Mouse (Mus musculus) hindbrain, embryonic 15.5 days (tissue): ENCODE measurements around the gene Cacng4. TPM values are rescaled to one million over a fixed set of nuclear protein-coding genes. Genes with fewer than 3 reads are reported as not detected.
A peak's percentile ranks its signal among the peaks of the same experiment; 100 is the strongest.

Experiments used
- ATAC-seq: fragments of 200-750 bp; cut with Nextera tagmentation; 2 replicates; pipeline ENCODE4 v1.8.0; 2017; ENCODE audit warnings: low read depth, moderate number of reproducible peaks, moderate TSS enrichment; ENCODE audit not compliant: low FRiP score
- H3K27ac ChIP-seq: fragments of 300-500 bp; sonication (generic); replicated peaks from 2 replicates; pipeline ENCODE4 v1.5.1; 2015; ENCODE audit warnings: mild to moderate bottlenecking, inconsistent platforms
- H3K27me3 ChIP-seq: fragments of 300-500 bp; sonication (generic); 2 replicates; pipeline ENCODE4 v1.6.1; 2015; ENCODE audit warnings: control low read depth, inconsistent platforms
- H3K36me3 ChIP-seq: fragments of 300-500 bp; sonication (generic); 2 replicates; pipeline ENCODE4 v1.6.1; 2015; ENCODE audit warnings: control low read depth, inconsistent platforms
- H3K4me1 ChIP-seq: fragments of 300-500 bp; sonication (generic); replicated peaks from 2 replicates; pipeline ENCODE4 v1.6.1; 2015; ENCODE audit warnings: control low read depth, inconsistent platforms
- H3K4me2 ChIP-seq: fragments of 300-500 bp; sonication (generic); 2 replicates; pipeline ENCODE4 v1.6.1; 2015; ENCODE audit warnings: moderate library complexity, mild to moderate bottlenecking, inconsistent platforms
- H3K4me3 ChIP-seq: fragments of 300-500 bp; sonication (generic); 2 replicates; pipeline ENCODE4 v1.5.1; 2015; ENCODE audit warnings: mild to moderate bottlenecking, inconsistent platforms
- H3K9ac ChIP-seq: fragments of 300-500 bp; sonication (generic); 2 replicates; pipeline ENCODE4 v1.6.1; 2015; ENCODE audit warnings: inconsistent platforms
- H3K9me3 ChIP-seq: fragments of 300-500 bp; sonication (generic); 2 replicates; pipeline ENCODE4 v1.6.1; 2016; ENCODE audit warnings: control low read depth, inconsistent platforms
- WGBS: fragments of 180-500 bp; shearing (Covaris S2); methylation state at CpG from one replicate; pipeline ENCODE4 v1.1.7; 2015; 5-methylcytosine and 5-hydroxymethylcytosine counted together
- polyA plus RNA-seq: library from polyadenylated mRNA; unstranded; fragments of >200 nt; fragmentation: Nextera tagmentation; extraction: Ambion mirVana; gene quantifications from 2 replicates; pipeline ENCODE4 v1.2.1, GENCODE M21; 2015

Gene Cacng4
- polyA plus RNA-seq, 1 experiment from 2014 or later = 81.1 TPM

DNA sequence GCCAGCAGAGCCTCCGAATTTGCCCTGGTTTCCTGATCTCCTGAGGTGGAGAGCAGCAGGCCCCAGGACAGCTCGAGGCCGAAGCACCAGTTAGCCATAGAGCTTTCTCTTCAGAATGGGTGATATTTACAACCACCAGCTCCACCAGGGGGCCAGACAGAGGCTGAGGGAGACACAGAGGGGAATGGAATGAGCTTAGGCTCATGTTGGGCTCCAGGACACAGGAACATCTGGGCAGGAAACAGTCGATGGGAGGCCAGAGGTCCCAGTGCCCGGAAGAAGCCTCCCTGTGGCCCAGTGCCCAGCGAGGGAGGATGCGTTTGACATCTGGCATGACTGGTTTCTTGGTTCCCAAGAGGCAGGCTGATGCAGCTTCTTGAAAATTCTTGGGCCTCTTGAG lies 60.2 kb downstream of the Cacng4 start:
- Histone ChIP-seq H3K27me3 (no peaks in the 10 kb centered on the region), H3K4me2 (no peak overlapping the region), H3K36me3 (peaks cover 48% of the 10 kb centered on the region), H3K9ac (no peak overlapping the region), H3K4me3 (no peak overlapping the region), H3K27ac (no peak overlapping the region), H3K4me1 (0 out of 2 replicates have a peak, but pooled peaks cover 3% of the 10 kb centered on the region), H3K9me3 (no peaks in the 10 kb centered on the region)
- 85% methylated on average over 7 of the region's 7 CpGs for WGBS
- no peak for ATAC-seq

DNA sequence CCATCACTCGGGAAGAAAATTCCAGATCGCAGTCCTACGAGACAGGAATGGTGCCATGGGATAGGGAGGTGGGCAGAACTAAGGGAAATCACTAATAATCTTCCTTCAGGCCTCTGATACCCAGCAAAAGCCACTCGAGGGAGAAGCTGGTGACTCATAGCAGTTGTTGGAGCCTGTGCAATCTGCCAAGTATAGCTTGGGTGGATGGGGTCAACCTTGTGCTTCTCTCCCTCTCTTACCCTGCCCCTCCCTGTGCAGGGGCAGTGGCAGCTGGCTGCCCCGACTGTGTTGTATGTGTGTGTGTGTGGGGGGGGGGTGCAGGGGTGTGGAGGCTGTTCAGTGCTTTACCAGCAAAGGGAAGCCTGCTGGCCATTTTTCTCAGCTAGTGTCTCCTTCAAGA lies 62.9 kb downstream of the Cacng4 start:
- Histone ChIP-seq H3K4me1 (no peaks in the 10 kb centered on the region), H3K36me3 (peaks cover 36% of the 10 kb centered on the region), H3K4me3 (no peak overlapping the region), H3K27ac (no peak overlapping the region), H3K27me3 (no peaks in the 10 kb centered on the region), H3K9me3 (no peaks in the 10 kb centered on the region), H3K4me2 (no peak overlapping the region), H3K9ac (no peak overlapping the region)
- WGBS = 79% methylated on average over 5 of the region's 5 CpGs
- no peak for ATAC-seq

DNA sequence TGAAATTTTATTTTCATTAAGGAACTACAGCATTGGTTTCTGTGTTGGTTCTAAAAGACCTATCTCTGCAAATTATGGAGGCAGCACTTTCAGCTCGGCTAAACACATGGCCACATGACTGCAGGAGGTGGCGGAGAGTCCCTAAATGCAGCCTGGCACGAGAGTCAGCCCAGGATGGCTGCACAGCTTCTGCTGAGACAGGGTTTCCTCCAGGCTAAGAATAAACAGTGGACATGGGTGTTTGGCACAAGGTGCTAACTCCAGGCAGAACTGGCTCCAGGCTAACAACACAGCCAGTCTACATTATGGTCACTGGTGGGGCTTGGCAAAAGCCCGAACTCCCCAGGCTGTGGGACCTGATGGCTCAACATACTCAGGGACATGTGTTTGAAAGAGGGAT lies 63.4 kb downstream of the Cacng4 start:
- H3K4me2 ChIP-seq = no peak overlapping the region
- no peaks in the 10 kb centered on the region for H3K4me1 ChIP-seq
- no peaks in the 10 kb centered on the region for H3K9me3 ChIP-seq
- no peak for ATAC-seq
- WGBS = 77% methylated on average over 4 of the region's 4 CpGs
- H3K27ac ChIP-seq = no peak overlapping the region
- H3K9ac ChIP-seq = no peak overlapping the region
- no peaks in the 10 kb centered on the region for H3K27me3 ChIP-seq
- H3K4me3 ChIP-seq = no peak overlapping the region
- H3K36me3 ChIP-seq = peaks cover 31% of the 10 kb centered on the region

DNA sequence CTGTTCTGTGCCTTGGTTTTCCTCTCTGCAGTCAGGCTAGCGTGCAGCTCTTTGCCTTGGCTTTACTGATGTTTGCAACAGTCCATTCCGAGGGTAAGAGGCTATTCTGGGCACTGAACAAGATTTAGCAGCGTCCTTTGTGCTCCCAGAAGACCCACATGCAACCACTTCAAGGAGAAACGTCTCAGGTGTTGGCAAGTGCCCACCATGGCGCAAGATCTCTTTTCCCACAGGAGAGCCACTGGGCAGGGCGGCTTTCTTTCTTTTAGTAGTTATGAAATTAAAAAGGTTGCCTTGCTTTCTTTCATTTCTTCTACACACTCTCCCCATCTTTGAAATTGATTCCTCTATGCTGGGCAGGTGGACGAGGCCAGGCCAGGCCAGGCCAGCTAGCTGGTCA lies 65.2 kb downstream of the Cacng4 start:
- H3K36me3 ChIP-seq = peaks cover 14% of the 10 kb centered on the region
- no peak overlapping the region for H3K9ac ChIP-seq
- H3K4me1 ChIP-seq = no peaks in the 10 kb centered on the region
- no peaks in the 10 kb centered on the region for H3K27me3 ChIP-seq
- H3K4me2 ChIP-seq = no peak overlapping the region
- no peak overlapping the region for H3K27ac ChIP-seq
- H3K4me3 ChIP-seq = no peak overlapping the region
- H3K9me3 ChIP-seq = no peaks in the 10 kb centered on the region
- ATAC-seq = no peak
- 86% methylated on average over 7 of the region's 7 CpGs for WGBS

DNA sequence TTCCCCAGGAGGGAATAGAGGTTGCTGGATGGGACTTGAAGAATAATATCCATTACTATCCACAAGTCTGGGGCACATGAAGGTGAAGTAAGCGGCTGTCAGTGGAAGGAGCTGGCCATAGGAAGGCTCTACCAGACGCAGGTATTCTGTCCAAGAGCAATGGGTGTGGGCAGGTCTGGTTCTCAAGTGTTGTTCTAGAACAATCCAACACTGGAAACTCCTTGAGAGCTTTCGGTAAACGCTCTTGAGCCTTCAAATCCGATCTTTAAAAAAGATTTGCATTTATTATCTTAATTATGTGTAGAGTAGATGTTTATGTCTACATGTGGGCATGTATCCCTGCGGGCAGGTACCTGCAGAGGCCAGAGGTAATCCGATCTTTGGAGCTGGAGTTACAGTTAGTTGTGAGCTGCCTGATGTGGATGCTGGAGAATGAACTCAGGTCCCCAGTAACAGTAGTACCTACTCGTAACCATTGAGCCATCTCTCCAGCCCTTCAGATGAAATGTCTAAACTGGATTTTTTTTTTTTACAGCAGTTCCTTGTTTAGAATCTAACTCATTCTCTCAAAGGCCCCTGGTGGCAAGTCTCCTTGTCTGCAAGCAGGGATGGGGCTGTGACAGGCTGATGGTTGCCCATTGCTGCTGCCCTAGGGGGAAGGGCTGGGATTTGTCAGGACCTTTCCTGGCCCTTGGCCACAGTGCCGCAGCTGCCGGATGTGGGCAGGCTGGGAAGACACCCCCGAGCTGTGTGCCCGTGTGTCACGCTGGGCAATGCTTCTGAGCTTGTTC lies 66.1 kb downstream of the Cacng4 start:
- WGBS = 78% methylated on average over 13 of the region's 13 CpGs
- Histone ChIP-seq H3K4me3 (no peak overlapping the region), H3K27me3 (no peaks in the 10 kb centered on the region), H3K9ac (no peak overlapping the region), H3K36me3 (peaks cover 11% of the 10 kb centered on the region), H3K27ac (no peak overlapping the region), H3K4me1 (no peaks in the 10 kb centered on the region), H3K4me2 (no peak overlapping the region), H3K9me3 (no peaks in the 10 kb centered on the region)
- ATAC-seq = peak; percentile 36; the same call in 1 of the 2 replicates

DNA sequence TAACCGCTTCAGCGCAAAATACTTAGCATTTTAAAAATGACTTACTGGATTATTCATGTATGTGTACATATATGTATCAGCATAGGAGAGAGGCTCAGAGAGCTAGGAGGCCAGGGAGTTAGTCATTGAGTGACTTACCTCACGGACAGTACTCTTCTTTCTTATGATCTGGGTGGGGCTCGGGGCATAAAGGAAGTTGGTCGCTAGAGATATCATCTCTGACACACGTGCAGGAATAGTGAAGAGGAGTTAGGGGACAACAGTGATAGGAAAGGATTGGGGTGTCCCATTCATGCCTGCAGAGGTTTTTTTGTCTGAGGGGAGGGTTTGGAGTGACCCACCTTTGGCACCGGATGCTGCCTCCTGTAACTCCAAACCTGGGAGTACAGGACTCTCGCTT lies 69.8 kb downstream of the Cacng4 start:
- H3K4me3 ChIP-seq = no peak overlapping the region
- H3K4me2 ChIP-seq = no peak overlapping the region
- no peaks in the 10 kb centered on the region for H3K27me3 ChIP-seq
- no peak for ATAC-seq
- no peaks in the 10 kb centered on the region for H3K36me3 ChIP-seq
- no peak overlapping the region for H3K9ac ChIP-seq
- 96% methylated on average over 8 of the region's 8 CpGs for WGBS
- H3K9me3 ChIP-seq = no peaks in the 10 kb centered on the region
- H3K4me1 ChIP-seq = no peaks in the 10 kb centered on the region
- no peak overlapping the region for H3K27ac ChIP-seq

DNA sequence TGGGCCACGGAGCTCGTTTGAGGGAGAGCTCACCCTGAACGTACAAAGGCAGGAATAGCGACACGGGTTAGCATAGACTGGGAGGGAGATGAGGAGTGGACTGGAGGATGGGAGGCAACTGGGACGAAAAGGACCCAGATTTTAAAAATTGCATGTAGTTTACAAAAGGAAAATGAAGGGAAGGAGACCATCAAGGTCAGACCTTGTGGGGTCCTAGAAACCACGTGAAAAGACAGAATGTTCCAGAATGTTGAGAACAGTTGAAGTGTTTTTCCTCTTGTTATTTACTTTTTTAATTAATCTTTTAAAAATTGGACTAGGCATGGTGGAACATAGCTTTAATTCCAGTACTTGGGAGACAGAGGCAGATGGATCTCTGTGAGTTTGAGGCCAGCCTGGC lies 73.3 kb downstream of the Cacng4 start:
- H3K27me3 ChIP-seq = no peaks in the 10 kb centered on the region
- no peaks in the 10 kb centered on the region for H3K9me3 ChIP-seq
- no peak overlapping the region for H3K27ac ChIP-seq
- no peaks in the 10 kb centered on the region for H3K36me3 ChIP-seq
- no peak overlapping the region for H3K4me3 ChIP-seq
- ATAC-seq = no peak
- H3K4me1 ChIP-seq = no peaks in the 10 kb centered on the region
- H3K4me2 ChIP-seq = no peak overlapping the region
- H3K9ac ChIP-seq = no peak overlapping the region
- WGBS = 84% methylated on average over 7 of the region's 7 CpGs

DNA sequence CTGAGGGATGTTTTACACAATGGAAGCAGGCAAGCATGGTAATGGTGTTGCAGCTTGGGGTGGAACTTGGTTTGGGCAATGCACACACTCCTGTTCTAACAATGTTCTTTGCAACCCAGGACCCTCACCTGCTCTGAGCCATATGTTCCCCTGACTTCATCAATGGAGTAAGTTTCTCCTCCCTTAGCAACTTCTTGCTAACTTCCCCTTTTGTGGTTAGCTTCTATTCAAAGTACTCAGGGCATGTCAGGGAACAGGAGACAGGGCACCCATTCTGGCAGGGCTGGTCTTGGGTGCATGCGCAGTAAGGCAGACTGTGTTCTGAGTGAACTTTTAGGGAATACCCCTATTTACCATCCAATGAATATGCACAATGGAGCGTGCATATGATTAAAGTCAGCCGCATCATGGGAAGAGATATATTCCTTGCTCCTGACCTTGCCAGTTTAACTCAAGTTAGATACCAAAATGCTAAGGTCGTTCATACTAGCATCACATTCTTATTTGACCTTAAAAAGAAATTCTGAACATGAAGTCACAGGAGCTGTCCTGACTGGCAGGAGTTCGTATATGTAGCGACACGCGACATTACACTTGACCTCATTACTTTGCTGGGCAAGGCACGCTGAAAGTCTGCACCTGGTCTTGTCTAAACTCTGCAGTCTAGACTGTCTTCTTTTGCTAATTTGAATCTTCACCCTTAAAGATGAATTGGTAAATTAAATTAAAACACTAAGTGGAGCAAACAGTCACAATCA lies 73.9 kb downstream of the Cacng4 start:
- Histone ChIP-seq H3K9ac (no peak overlapping the region), H3K4me2 (no peak overlapping the region), H3K27me3 (no peaks in the 10 kb centered on the region), H3K27ac (no peak overlapping the region), H3K4me1 (no peaks in the 10 kb centered on the region), H3K4me3 (no peak overlapping the region), H3K36me3 (no peaks in the 10 kb centered on the region), H3K9me3 (no peaks in the 10 kb centered on the region)
- ATAC-seq = no peak
- WGBS = 85% methylated on average over 9 of the region's 9 CpGs

DNA sequence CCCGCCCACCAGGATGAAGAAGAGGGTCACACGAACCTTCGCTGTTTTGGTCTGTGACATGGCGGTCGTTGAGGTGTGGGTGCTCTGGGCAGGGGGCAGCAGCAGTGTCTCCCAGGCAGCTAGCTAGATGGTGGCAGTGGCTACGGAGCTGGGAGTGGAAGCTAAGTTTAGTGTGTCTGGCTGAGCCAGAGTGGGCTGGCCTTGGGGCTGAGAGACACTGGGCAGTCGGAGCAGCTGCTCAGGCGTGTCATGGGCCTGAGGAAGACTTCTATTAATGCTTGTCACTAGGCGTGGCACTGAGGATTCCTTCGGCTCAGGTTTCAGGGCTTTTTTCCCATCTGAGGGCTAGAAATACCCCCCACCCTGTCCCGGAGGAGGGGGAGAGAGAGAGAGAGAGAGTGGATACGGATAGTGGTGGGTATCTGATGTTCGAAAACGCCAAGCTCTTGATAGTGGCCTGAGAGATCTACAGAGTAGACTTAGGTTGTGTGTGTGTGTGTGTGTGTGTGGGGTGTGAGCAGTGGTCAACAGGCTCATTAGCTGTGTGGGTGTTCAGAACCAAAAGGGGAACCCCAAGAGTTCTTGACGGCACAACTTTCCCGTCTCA lies 77.9 kb downstream of the Cacng4 start, which contains the start of gene Cacng1:
Cacng1 (minus strand) TSS at position 191 of the 607 bp plus-strand sequence.
- Histone ChIP-seq H3K9me3 (no peaks in the 10 kb centered on the region), H3K4me2 (no peak within 1 kb of the TSS), H3K27me3 (no peaks in the 10 kb centered on the region), H3K36me3 (no peaks in the 10 kb centered on the region), H3K4me1 (no peaks in the 10 kb centered on the region; the same call in 1 of the 2 replicates), H3K27ac (no peak within 1 kb of the TSS), H3K9ac (no peak within 1 kb of the TSS), H3K4me3 (no peak within 1 kb of the TSS)
- ATAC-seq = no peak; the same call in 1 of the 2 replicates
- WGBS = 83% methylated on average over 16 of the region's 16 CpGs

DNA sequence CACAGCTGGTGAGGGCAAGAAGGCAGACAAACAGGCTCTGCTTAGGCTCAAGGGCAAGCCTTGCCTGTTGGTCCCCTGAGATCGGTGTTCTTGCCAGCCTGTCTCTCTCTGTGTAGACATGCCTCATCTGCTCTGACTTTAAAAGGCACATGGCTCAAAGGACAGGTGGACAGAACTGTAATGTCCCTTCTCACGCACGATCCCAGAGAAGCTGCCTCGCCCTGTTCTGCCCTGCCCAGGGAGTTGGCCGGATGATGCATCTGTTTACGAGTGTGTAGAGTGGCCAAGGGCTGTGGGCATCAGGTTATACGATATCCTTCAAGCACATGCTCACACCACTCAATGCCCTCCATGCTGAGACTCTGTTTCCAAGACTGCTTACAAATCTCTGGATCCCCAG lies 80.0 kb downstream of the Cacng4 start:
- Histone ChIP-seq H3K4me3 (no peak overlapping the region), H3K9ac (no peak overlapping the region), H3K4me1 (no peaks in the 10 kb centered on the region; the same call in 1 of the 2 replicates), H3K9me3 (no peaks in the 10 kb centered on the region), H3K27me3 (no peaks in the 10 kb centered on the region), H3K36me3 (no peaks in the 10 kb centered on the region), H3K4me2 (no peak overlapping the region), H3K27ac (no peak overlapping the region)
- 66% methylated on average over 7 of the region's 7 CpGs for WGBS
- ATAC-seq = no peak

DNA sequence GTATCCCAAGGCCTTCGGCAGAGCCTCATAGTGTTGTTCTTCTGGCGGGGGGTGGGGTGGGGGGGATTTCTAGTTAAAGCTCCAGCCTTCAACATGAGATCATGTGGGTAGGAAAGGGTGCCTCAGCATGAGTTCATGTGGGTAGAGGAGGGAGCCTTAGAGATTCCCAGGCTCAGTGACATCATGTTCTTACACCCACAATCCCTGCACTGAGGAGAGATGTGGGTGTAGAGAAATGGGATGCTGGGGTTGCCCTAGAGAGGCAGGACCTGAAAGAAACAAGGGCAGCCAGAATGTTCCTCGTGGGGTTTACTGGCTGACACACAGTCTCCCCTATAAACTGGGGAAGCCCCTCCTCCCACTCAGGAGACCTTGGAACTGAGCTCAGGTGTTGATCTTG lies 84.0 kb downstream of the Cacng4 start:
- H3K4me3 ChIP-seq = no peak overlapping the region
- no peaks in the 10 kb centered on the region for H3K9me3 ChIP-seq
- H3K27me3 ChIP-seq = no peaks in the 10 kb centered on the region
- 77% methylated on average over 3 of the region's 3 CpGs for WGBS
- no peak overlapping the region for H3K27ac ChIP-seq
- no peaks in the 10 kb centered on the region for H3K36me3 ChIP-seq
- H3K4me1 ChIP-seq = peaks cover 18% of the 10 kb centered on the region
- H3K9ac ChIP-seq = no peak overlapping the region
- no peak for ATAC-seq
- H3K4me2 ChIP-seq = no peak overlapping the region
